Mouse (Mus musculus) bone marrow macrophage, adult 2 months (primary cell): ENCODE results near the gene Urgcp. TPM values are rescaled to one million over a fixed set of nuclear protein-coding genes. Genes with fewer than 3 reads are reported as not detected.

Source experiments
- H3K27ac ChIP-seq: 2 replicates; pipeline ENCODE4 v1.5.1; 2012; ENCODE audit warnings: low read depth, low read length; ENCODE audit not compliant: insufficient read depth
- H3K4me1 ChIP-seq: 2 replicates; pipeline ENCODE4 v1.6.1; 2012; ENCODE audit warnings: low read length; ENCODE audit not compliant: control insufficient read depth, insufficient read depth
- H3K4me3 ChIP-seq: 2 replicates; pipeline ENCODE4 v1.5.1; 2012; ENCODE audit warnings: mild to moderate bottlenecking, low read length, moderate library complexity; ENCODE audit not compliant: insufficient read depth
- CTCF ChIP-seq: IDR thresholded peaks from 2 replicates; pipeline ENCODE4 v1.5.1; 2012; ENCODE audit warnings: low read depth, mild to moderate bottlenecking, low read length, moderate library complexity
- POLR2A ChIP-seq: IDR thresholded peaks from 2 replicates; pipeline ENCODE4 v1.6.1; 2012; ENCODE audit warnings: mild to moderate bottlenecking, low read depth, low read length, borderline replicate concordance
- polyA plus RNA-seq: library from polyadenylated mRNA; stranded (reverse); fragments of >200 nt; gene quantifications from 2 replicates; pipeline ENCODE4 v1.2.4, GENCODE M21; 2012; ENCODE audit not compliant: missing spikeins, insufficient read depth, insufficient read length

Gene Urgcp
- polyA plus RNA-seq, 1 experiment: 17.3 TPM

- no peak for TF ChIP-seq POLR2A
- no peak for TF ChIP-seq CTCF
- H3K4me3 ChIP-seq: no peak overlapping the region
- no peak overlapping the region for H3K27ac ChIP-seq
- peaks cover 6% of the 10 kb centered on the region for H3K4me1 ChIP-seq
Measured at GRCm38 (mm10) chr11:5744951-5745350, 17.2 kb downstream of the Urgcp start.

- no peak overlapping the region for H3K4me3 ChIP-seq
- H3K4me1 ChIP-seq: peaks cover 19% of the 10 kb centered on the region
- peak; percentile 80 for TF ChIP-seq CTCF
- no peak for TF ChIP-seq POLR2A
- no peak overlapping the region for H3K27ac ChIP-seq
Measured at GRCm38 (mm10) chr11:5742106-5742505, 20.1 kb downstream of the Urgcp start.

- TF ChIP-seq CTCF (no peak), POLR2A (no peak)
- peaks cover 20% of the 10 kb centered on the region for H3K4me1 ChIP-seq
- peak overlapping the region; percentile 22; the same call in 1 of the 2 replicates for H3K27ac ChIP-seq
- H3K4me3 ChIP-seq: peak overlapping the region; percentile 78
Measured at GRCm38 (mm10) chr11:5740965-5741627, 21.1 kb downstream of the Urgcp start.

- Histone ChIP-seq H3K4me3 (peak overlapping the region; percentile 78), H3K4me1 (peaks cover 19% of the 10 kb centered on the region), H3K27ac (no peak overlapping the region)
- TF ChIP-seq POLR2A (no peak), CTCF (no peak)
Measured at GRCm38 (mm10) chr11:5740599-5740964, 21.6 kb downstream of the Urgcp start.

- no peak overlapping the region for H3K27ac ChIP-seq
- H3K4me1 ChIP-seq: peaks cover 22% of the 10 kb centered on the region
- TF ChIP-seq POLR2A: no peak
- no peak for TF ChIP-seq CTCF
- peak overlapping the region; percentile 24 for H3K4me3 ChIP-seq
Measured at GRCm38 (mm10) chr11:5739846-5740245, 22.3 kb downstream of the Urgcp start.

- TF ChIP-seq CTCF: no peak
- TF ChIP-seq POLR2A: no peak
- H3K27ac ChIP-seq: no peak overlapping the region
- no peak overlapping the region for H3K4me3 ChIP-seq
- H3K4me1 ChIP-seq: peaks cover 29% of the 10 kb centered on the region
Measured at GRCm38 (mm10) chr11:5738888-5739632, 23.1 kb downstream of the Urgcp start.

- Histone ChIP-seq H3K4me3 (no peak overlapping the region), H3K27ac (no peak overlapping the region), H3K4me1 (peaks cover 48% of the 10 kb centered on the region)
- TF ChIP-seq CTCF: no peak
- TF ChIP-seq POLR2A: no peak
Measured at GRCm38 (mm10) chr11:5737137-5737536, 25.0 kb downstream of the Urgcp start.

- no peak overlapping the region for H3K27ac ChIP-seq
- no peak overlapping the region for H3K4me3 ChIP-seq
- peaks cover 62% of the 10 kb centered on the region for H3K4me1 ChIP-seq
- TF ChIP-seq CTCF (no peak), POLR2A (no peak)
Measured at GRCm38 (mm10) chr11:5734323-5734722, 27.9 kb downstream of the Urgcp start.

GRCm38 (mm10) chr11:5732401-5732800, 29.8 kb downstream of the Urgcp start:
- Histone ChIP-seq H3K4me1 (peaks cover 56% of the 10 kb centered on the region), H3K27ac (no peak overlapping the region), H3K4me3 (no peak overlapping the region)
- TF ChIP-seq CTCF (no peak), POLR2A (no peak)

- H3K4me3 ChIP-seq: no peak overlapping the region
- TF ChIP-seq POLR2A (no peak), CTCF (no peak)
- H3K4me1 ChIP-seq: peaks cover 44% of the 10 kb centered on the region
- no peak overlapping the region for H3K27ac ChIP-seq
Measured at GRCm38 (mm10) chr11:5729582-5729981, 32.6 kb downstream of the Urgcp start.
